Mouse (Mus musculus) megakaryocyte progenitor cell, adult 5-6 weeks (primary cell): ENCODE measurements around the gene Hsfy2. TPM values are rescaled to one million over a fixed set of nuclear protein-coding genes. Genes with fewer than 3 reads are reported as not detected.

Experiments used
- ATAC-seq: replicated peaks from 2 replicates; pipeline ENCODE4 v1.8.0; 2016; ENCODE audit warnings: mild to moderate bottlenecking, moderate TSS enrichment, inconsistent platforms; ENCODE audit not compliant: poor library complexity
- total RNA-seq, 2 experiments: library from RNA; stranded (forward) in 1 of 2; stranded (reverse) in 1 of 2; fragments of 157-497, 149-512 nt in 1 of 2; fragments of 200-1000 nt in 1 of 2; gene quantifications; 2 replicates each; pipeline versions ENCODE4 v1.2.3 to v1.2.4; 2015 to 2017

The Hsfy2 gene
- total RNA-seq (2015) (not detected in 2 replicates), total RNA-seq (2017) (not detected in 2 replicates)

DNA sequence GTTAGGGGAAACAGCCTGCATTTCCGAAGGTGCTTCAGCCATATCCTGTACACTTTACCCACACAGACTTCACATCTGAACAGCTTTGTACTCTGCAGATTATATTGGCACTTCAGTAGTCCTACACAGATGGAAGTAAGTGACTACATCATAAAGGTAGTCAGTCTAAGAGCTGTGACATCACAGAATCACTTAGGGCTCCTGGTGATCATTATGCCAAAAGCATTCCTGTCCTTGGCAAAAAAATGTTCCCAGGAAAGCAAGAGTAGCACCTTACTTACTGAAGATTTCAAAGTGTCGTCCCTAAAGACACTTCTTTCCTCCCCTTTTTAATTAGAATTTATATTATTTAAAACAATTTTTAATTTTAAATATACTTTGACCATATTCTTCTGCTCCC lies at the start of gene Hsfy2:
Hsfy2 (minus strand) TSS at position 101 of the 400 bp plus-strand sequence.
- no peak for ATAC-seq

DNA sequence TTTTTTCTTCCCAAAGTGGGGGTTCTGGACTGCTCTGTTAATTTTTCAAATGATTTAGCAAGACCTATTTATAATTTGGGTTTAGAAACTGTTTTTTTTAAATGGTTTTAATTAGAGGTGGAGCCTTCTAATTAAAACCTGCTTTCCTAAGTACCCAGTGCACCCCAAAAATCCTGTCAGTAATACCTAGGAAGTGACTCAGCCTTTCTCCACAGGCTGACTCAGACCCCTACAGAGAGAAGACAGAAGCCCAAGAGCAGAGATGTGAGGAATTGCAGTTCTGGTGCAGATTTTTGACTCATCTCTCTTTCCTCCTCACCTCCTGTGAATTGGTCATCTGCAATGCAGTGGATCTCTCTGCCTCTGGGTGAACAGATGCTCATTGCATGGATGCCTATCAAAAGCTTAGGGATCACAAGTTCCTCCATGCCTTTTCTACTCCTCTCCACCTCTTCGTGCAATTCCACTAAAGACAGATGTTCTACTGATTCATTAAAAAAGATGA lies 47.9 kb upstream of the Hsfy2 start:
- ATAC-seq, result no peak

GRCm38 (mm10) chr1:56684512-56684911 lies 47.3 kb upstream of the Hsfy2 start:
- no peak for ATAC-seq

DNA sequence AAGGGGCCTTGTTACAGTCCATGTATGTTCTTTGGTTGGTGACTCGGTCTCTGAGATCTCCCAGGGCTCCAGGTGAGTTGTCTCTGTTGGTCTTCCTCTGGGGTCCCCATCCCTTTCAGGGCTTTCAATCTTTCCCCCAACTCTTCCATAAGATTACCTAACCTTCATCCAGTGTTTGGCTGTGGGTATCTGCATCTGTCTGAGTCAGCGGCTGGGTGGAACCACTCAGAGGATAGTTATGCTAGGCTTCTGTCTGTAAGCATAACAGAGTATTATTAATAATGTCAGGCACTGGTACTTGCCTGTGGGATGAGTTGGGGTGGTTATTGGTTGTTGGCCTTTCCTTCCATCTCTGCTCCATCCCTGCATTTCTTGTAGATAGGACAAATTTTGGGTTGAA lies 44.0 kb upstream of the Hsfy2 start:
- no peak for ATAC-seq

GRCm38 (mm10) chr1:56675253-56675652 lies 38.0 kb upstream of the Hsfy2 start:
- no peak for ATAC-seq

DNA sequence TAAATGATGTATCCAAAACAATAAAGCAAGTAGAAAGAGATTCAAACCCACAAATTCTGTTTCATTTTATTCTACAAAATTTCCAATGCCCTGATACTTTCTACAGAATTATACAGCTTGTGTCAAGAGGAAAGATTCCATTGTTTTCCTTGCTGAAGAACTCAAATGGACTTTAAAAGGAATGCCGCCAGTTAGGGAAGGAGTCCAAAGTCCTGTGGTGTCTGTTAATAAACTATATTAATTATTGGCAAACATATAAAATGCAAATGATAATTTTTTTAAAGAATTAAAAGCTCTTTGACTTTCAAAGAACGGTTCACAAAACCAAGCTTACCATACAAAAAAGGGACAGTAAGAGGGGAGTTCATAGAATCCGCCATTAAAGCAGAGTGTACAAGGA lies 37.4 kb upstream of the Hsfy2 start:
- no peak for ATAC-seq

- ATAC-seq, result no peak
Measured at GRCm38 (mm10) chr1:56671241-56671945, 34.2 kb upstream of the Hsfy2 start.

- ATAC-seq, result no peak
Measured at GRCm38 (mm10) chr1:56670509-56670908, 33.3 kb upstream of the Hsfy2 start.

DNA sequence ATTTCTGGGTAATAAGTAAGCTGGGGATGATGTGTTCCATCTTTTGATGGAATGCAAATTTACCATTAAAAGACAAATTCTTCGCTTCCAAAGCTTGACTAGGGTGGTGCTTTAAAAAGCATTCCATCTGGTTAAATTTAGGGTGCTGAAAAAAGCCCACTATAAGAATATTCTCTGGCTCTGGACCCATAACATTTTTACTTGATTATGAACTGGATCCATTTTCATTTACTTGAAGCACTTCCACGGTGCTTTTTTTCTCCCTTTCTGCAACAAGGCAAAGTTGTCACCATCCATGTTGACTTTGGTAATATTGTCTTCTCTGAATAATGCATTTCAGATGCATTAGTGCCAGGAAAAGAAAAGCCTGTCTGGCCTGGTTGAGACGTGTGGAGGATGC lies 27.4 kb upstream of the Hsfy2 start:
- no peak for ATAC-seq

DNA sequence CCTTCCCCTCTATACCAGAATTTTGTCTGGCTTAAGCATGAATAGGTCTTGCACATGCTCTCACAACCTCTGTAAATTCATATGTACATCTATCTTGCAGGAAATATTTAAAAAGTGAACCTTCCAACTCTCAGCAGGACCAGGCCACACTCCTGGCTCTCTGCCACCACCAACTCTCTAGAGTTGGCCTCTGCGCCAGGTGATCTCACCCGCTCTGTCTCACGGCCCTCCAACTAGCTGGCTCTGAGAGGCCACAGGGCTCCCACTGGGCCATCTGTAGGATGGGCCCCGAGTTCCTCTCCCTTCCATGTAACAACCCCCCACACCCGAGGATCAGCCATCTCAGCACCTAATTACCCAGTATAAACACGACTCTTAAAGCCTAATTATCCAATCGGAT lies 10.4 kb downstream of the Hsfy2 start:
- no peak for ATAC-seq

DNA sequence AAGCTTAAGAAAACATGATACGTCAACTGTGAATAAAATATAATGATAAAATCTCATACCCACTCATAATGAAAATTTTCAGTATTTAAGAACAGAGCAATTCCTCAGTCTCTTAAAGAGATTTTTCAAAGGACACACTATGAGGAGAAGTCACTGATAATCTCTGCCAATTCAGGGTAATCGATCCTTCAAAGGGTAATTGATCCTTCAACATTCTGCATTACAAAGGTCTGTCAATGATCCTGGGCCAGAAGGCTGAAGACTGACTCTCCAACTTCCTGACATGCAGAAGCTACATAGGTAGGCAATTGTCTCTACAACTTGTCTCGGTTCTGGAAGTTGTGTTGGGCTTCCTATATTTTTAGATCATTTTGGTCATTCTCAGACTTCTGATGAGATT lies 12.9 kb downstream of the Hsfy2 start:
- no peak for ATAC-seq

DNA sequence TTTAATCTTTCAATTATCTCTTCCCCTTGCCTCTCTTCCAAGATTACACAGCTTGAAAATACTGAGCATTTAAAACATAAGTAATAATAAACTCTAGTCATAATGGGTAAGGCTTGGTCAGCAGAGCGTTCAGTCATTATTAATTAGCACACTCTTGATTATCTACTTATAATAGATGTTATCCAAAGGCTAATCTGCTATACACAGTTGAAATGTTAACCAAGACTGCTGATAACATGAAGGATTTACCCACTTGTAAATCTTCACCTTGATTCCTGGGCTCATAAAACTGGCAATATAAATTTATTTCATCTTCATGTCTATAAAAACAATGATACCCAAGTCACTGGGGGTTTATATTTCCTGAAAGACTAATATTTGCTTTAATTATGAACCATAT lies 24.9 kb downstream of the Hsfy2 start:
- ATAC-seq, result no peak
